Comparison of ENCODE assay signal across 9 mouse cellular contexts in the genomic region with DNA sequence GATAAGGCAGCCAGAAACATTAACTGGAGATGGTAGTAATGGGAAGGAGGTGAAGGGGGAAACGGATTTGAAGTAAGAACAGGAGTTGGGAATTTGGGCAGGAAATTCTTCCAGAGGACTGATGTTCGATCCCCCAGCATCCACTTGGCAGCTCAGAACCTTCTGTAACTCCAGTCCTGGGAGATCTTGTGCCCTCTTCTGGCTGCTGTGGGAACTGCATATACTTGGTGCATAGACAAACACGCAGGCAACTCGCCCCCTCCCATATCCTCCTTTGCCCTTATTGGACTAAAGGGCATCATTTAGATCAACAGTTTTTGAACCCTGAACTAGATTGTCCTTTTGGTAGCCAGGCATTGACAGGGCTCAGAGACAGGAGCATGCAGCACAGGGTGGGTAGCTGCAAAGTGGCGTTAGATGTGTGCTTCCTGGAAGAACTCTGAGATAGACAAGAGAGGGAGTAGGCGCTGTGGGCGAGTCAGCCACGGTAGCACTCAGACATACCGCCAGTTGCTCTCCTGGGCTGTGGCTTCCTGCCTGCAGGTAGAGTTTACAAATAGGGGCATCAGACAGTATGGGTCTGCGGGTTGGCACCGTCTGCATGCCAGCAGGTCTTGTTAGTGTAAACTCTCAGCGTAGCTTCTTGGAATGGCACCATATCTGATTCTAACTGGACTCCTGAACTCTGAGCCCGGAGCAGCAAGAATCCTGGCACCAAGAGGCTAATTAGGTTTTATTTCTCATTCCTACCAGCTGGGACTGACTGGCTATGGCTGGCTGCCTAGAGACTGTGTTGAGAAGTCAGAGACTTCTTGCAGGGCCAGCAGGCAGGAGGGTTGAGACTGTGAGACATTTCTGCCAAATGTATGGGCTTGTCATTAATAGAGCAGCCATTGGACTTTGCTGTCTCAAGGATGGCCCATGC.
DNase-seq lines count a peak whose midpoint lies in the region; ATAC-seq lines count a peak whose summit lies in the region.
"Had no signal": no experiment of that assay in that cellular context is flagged by ENCODE, and none has a peak within 500 bp of the region (broad histone marks: within the 10 kb centered on the region; RNA-seq: fewer than 3 reads in every experiment).

No protein-coding gene starts in this region.

- ATAC-seq in forebrain, embryonic 16.5 days = peak; percentile 52
- ATAC-seq in liver, embryonic 11.5 days (replicated peaks; ENCODE audit: low FRiP score) = no peak

- H3K4me2 ChIP-seq in forebrain, embryonic 16.5 days (ENCODE audit: low read length) = no peak overlapping the region
- no peak overlapping the region for H3K4me2 ChIP-seq in liver, embryonic 11.5 days
- H3K4me2 ChIP-seq: liver, embryonic 15.5 days had no signal

- WGBS in forebrain, embryonic 16.5 days = 57% methylated on average over 13 of the region's 13 CpGs
- WGBS in liver, embryonic 11.5 days = 51% methylated on average over 13 of the region's 13 CpGs

- H3K4me1 ChIP-seq in forebrain, embryonic 16.5 days (replicated peaks; ENCODE audit: control insufficient read depth, insufficient read depth, low read length) = peaks cover 4% of the 10 kb centered on the region
- no peaks in the 10 kb centered on the region for H3K4me1 ChIP-seq in liver, embryonic 11.5 days (replicated peaks; ENCODE audit: control insufficient read depth, insufficient read depth, low read length)
- H3K4me1 ChIP-seq: liver, embryonic 15.5 days had no signal

- no peaks in the 10 kb centered on the region for H3K36me3 ChIP-seq in forebrain, embryonic 16.5 days (ENCODE audit: control insufficient read depth, insufficient read depth)
- H3K36me3 ChIP-seq in liver, embryonic 11.5 days (ENCODE audit: control insufficient read depth, insufficient read depth, low read length) = no peaks in the 10 kb centered on the region
- H3K36me3 ChIP-seq: liver, embryonic 15.5 days had no signal

- no peaks in the 10 kb centered on the region for H3K9me3 ChIP-seq in forebrain, embryonic 16.5 days (ENCODE audit: control insufficient read depth, low read length)
- no peaks in the 10 kb centered on the region for H3K9me3 ChIP-seq in liver, embryonic 11.5 days (ENCODE audit: control insufficient read depth, low read length)
- H3K9me3 ChIP-seq: liver, embryonic 15.5 days had no signal

- no peak overlapping the region for H3K27ac ChIP-seq in forebrain, embryonic 16.5 days (ENCODE audit: low read length)
- no peak overlapping the region for H3K27ac ChIP-seq in liver, embryonic 11.5 days (ENCODE audit: low read depth, low read length)
- H3K27ac ChIP-seq: liver, embryonic 15.5 days had no signal

- peak; percentile 57 to 65 for DNase-seq in layer of hippocampus, postnatal 10 days (ENCODE audit: low spot score in 2 of 2)
- DNase-seq in layer of hippocampus, adult 9-11 months = no peak
- DNase-seq in MEL-GATA-1-ER (ENCODE audit: extremely low read depth, low read depth) = peak; percentile 44
- peak; percentile 60 for DNase-seq in cerebellum, adult 11 months
- DNase-seq in liver, embryonic 11.5 days (ENCODE audit: low spot score) = peak; percentile 41
- peak; percentile 26 for DNase-seq in ovary, postnatal 36 days (ENCODE audit: low spot score)
- DNase-seq in frontal cortex, postnatal 14 days (ENCODE audit: low spot score in 2 of 2) = no peak

- H3K9ac ChIP-seq in forebrain, embryonic 16.5 days (replicated peaks; ENCODE audit: low read depth, low read length) = no peak overlapping the region
- H3K9ac ChIP-seq in liver, embryonic 11.5 days (ENCODE audit: low read depth, low read length) = no peak overlapping the region
- H3K9ac ChIP-seq: liver, embryonic 15.5 days had no signal

- no peaks in the 10 kb centered on the region for H3K27me3 ChIP-seq in forebrain, embryonic 16.5 days (replicated peaks; ENCODE audit: control insufficient read depth, insufficient read depth, low read length)
- no peaks in the 10 kb centered on the region for H3K27me3 ChIP-seq in liver, embryonic 11.5 days (replicated peaks; ENCODE audit: control insufficient read depth, insufficient read depth, low read length)
- H3K27me3 ChIP-seq: liver, embryonic 15.5 days had no signal

- no peak overlapping the region for H3K4me3 ChIP-seq in forebrain, embryonic 16.5 days (replicated peaks; ENCODE audit: low read length)
- no peak overlapping the region for H3K4me3 ChIP-seq in liver, embryonic 11.5 days (ENCODE audit: low read depth, low read length)
- H3K4me3 ChIP-seq: liver, embryonic 15.5 days had no signal

Comparison
In these comparisons a context has a peak if more than half of its experiments do, and no peak if none do; other contexts are left out.
1. DNase-seq: peak in layer of hippocampus, postnatal 10 days (2 of 2), MEL-GATA-1-ER (single experiment), cerebellum, adult 11 months (single experiment), liver, embryonic 11.5 days (single experiment) and ovary, postnatal 36 days (single experiment); none in layer of hippocampus, adult 9-11 months (single experiment) and frontal cortex, postnatal 14 days (0 of 2).